Mouse (Mus musculus): ENCODE results near the gene Zfp462.

The Zfp462 gene

GRCm38 (mm10) chr4:55098366-55098765 is 153.5 kb downstream of the Zfp462 start:
- no peak for DNase-seq (ENCODE audit: extremely low read depth, insufficient read length, low spot score)

DNA sequence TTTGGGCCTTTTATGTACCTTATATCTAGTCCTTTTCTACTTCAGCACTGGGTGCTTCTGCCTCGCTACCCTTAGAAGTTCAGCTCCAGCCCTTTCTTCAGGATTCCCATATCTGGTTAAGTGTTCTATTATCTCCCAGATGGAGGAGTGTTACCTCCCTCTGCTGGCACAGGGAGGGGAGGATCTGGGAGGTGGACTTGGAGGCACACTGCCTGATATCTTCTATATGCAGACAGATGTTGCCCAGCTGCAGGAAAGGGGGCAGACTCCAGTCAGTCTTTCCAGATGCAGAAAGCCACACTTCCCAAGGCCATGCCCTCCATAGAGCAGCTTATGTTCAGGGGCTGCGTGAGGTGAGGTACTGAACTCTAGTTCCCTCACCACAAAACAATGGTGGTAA is 156.0 kb downstream of the Zfp462 start:
- DNase-seq (ENCODE audit: extremely low read depth, insufficient read length, low spot score): no peak

- no peak for DNase-seq (ENCODE audit: extremely low read depth, insufficient read length, low spot score)
Observed at GRCm38 (mm10) chr4:55101601-55102000, 156.8 kb downstream of the Zfp462 start.

DNA sequence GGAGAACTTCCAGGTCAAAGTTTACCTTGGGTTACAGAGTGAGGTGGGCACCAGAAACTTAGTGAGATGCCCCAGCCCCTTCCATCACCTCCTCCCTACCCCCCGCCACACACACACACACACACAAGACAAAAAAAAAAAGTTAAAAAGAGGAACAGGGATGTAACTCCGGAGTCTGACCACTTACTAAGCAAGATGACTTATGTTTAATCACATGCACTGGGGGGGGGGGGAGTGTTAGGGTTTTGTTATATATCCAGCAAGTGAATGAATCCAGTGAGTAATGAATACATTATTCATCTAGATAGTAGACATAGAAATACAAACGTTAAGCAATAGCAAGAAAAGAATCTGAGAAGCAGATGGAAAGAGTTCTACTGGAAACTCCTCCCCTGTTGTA is 157.5 kb downstream of the Zfp462 start:
- DNase-seq (ENCODE audit: extremely low read depth, insufficient read length, low spot score): no peak

DNA sequence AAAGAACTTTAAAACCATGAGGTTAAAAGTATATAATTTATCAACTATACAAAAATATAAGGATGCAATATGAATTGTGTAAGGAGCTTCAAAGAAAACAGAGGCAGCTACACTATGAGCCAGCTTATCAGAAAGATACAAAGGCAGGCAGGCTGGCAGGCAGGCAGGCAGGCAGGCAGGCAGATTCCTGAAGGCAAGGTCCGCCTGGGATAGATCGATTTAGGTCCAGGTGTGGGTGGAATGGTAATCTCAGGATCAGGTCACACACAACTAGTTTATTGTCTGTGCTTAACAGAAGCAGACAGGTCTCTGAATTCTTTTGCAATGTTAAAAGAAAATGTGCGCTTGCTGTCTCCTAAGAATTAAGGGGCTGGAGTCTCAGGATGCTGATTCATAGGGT is 158.7 kb downstream of the Zfp462 start:
- DNase-seq (ENCODE audit: extremely low read depth, insufficient read length, low spot score): no peak

GRCm38 (mm10) chr4:55117839-55118487 is 173.1 kb downstream of the Zfp462 start:
- DNase-seq (ENCODE audit: extremely low read depth, insufficient read length, low spot score): no peak

DNA sequence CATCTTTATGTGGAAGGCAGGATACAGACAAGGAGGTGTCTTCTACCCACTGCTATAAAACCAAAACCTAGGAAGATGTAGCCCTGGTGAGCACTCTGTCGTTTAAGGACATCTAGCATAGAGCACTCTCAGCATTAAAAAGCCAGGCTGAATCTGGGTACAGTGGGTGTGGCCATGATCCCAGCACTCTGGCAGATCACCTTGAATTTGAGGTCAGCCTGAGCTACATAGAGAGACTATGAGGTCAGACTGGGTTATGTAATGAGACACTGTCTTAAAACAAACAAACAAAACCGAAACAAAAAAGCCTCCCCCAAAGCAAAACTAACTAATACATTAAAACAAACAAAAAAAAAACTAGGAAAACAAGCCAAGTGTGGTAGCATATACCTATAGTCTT is 176.3 kb downstream of the Zfp462 start:
- no peak for DNase-seq (ENCODE audit: extremely low read depth, insufficient read length, low spot score)

DNA sequence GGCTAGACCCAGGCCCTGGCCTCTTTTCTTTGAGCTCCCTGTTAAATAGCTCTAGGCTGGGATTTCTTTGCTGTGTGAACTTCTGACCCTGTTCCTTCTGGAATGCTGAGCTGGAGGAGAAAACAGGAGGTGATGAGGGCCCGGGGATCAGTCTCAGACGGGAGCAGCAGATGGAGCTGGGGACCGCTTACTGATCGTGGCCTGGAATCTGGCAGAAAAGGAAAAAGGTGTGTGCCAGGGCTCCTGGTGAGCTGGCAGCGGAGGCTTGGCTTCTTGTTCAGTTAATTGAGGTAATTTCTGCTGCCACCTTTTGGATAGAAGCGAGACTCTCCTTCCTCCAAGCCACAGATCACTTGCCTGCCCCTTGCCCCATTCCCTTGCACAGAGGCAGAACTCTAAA is 177.1 kb downstream of the Zfp462 start:
- DNase-seq (ENCODE audit: extremely low read depth, insufficient read length, low spot score): no peak

- no peak for DNase-seq (ENCODE audit: extremely low read depth, insufficient read length, low spot score)
Observed at GRCm38 (mm10) chr4:55124126-55124525, 179.3 kb downstream of the Zfp462 start.

GRCm38 (mm10) chr4:55125048-55125737 is 180.3 kb downstream of the Zfp462 start:
- DNase-seq (ENCODE audit: extremely low read depth, insufficient read length, low spot score): no peak

DNA sequence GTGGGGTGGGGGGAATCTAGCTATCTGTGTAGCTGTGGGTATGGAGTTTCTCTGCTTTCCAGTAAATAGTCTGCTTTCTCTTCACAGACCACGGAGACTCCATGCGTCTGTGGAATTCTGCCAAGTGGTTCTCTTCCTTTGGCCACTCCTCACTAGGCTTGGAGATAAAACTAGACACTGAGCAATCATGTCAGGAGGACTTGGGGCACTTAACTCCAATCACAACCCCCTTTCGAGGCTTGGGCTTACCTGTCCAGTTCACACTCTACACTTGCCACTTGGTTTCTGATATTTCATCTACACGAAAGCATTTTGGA is 180.8 kb downstream of the Zfp462 start:
- no peak for DNase-seq (ENCODE audit: extremely low read depth, insufficient read length, low spot score)

GRCm38 (mm10) chr4:55127228-55127901 is 182.5 kb downstream of the Zfp462 start:
- DNase-seq (ENCODE audit: extremely low read depth, insufficient read length, low spot score): no peak

DNA sequence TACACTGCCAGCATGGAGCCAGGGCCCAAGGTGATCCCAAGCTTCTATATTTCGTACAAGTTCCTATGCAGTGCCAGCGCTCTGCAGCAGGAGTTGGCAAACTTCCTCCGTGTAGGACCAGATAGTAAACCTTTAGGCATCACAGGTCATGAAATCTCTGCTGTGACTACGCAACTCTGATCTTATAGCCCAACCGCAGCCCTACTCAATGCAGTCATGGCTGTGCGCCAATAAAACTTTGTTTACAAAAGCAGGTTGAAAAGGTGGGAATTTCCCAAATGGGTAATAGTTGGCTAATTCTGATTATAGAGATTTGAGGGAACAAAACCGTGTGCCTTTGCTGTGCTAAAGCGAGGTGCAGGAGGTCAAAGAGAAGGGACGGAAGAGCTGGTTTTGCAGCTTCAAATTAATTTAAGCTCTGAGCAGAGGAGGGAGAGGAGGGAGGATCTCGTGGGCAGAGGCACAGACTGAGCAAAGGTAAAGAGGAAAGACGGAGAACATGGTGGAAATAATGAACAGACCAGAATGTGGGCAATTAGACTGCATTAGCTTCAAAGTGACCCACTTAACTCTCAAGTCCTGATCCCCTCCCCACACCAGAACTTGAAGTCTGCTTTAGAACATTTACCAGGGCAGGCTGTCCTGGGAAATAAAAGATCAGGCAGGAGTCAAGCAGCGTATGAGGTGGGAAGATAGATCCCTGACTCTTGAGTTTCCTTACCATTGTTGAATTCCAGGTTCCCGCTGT is 183.4 kb downstream of the Zfp462 start:
- DNase-seq (ENCODE audit: extremely low read depth, insufficient read length, low spot score): no peak
